Mouse (Mus musculus): ENCODE results near the gene Rplp1. TPM values are rescaled to one million over a fixed set of nuclear protein-coding genes. Genes with fewer than 3 reads are reported as not detected.

Gene Rplp1
- polyA plus RNA-seq, 1 experiment from 2014 or later = 1,274 TPM

GRCm38 (mm10) chr9:61872246-61872941 lies 41.9 kb downstream of the Rplp1 start:
- Histone ChIP-seq H3K4me2 (ENCODE audit: low read depth, low read length) (no peak overlapping the region), H3K27ac (ENCODE audit: low read length) (no peak overlapping the region), H3K4me1 (replicated peaks; ENCODE audit: control insufficient read depth, insufficient read depth, low read length) (no peaks in the 10 kb centered on the region), H3K9ac (ENCODE audit: low read length) (no peak overlapping the region), H3K9me3 (ENCODE audit: control insufficient read depth, low read length) (peaks cover 5% of the 10 kb centered on the region; the same call in 1 of the 2 replicates), H3K27me3 (ENCODE audit: control insufficient read depth, insufficient read depth, low read depth, low read length) (peaks cover 8% of the 10 kb centered on the region; the same call in 1 of the 2 replicates), H3K36me3 (ENCODE audit: control insufficient read depth, insufficient read depth, low read length) (no peaks in the 10 kb centered on the region), H3K4me3 (ENCODE audit: low read length) (no peak overlapping the region)
- ATAC-seq (ENCODE audit: low read depth) = no peak
- WGBS = 74% methylated on average over 8 of the region's 8 CpGs

- H3K4me1 ChIP-seq (replicated peaks; ENCODE audit: control insufficient read depth, insufficient read depth, low read length) = no peaks in the 10 kb centered on the region
- no peaks in the 10 kb centered on the region for H3K36me3 ChIP-seq (ENCODE audit: control insufficient read depth, insufficient read depth, low read length)
- ATAC-seq (ENCODE audit: low read depth) = no peak
- peaks cover 5% of the 10 kb centered on the region; the same call in 1 of the 2 replicates for H3K9me3 ChIP-seq (ENCODE audit: control insufficient read depth, low read length)
- H3K4me3 ChIP-seq (ENCODE audit: low read length) = no peak overlapping the region
- no peak overlapping the region for H3K4me2 ChIP-seq (ENCODE audit: low read depth, low read length)
- H3K27me3 ChIP-seq (ENCODE audit: control insufficient read depth, insufficient read depth, low read depth, low read length) = peaks cover 4% of the 10 kb centered on the region; the same call in 1 of the 2 replicates
- H3K9ac ChIP-seq (ENCODE audit: low read length) = no peak overlapping the region
- WGBS = 85% methylated on average over 6 of the region's 6 CpGs
- no peak overlapping the region for H3K27ac ChIP-seq (ENCODE audit: low read length)
These were observed 42.5 kb downstream of the Rplp1 start for GRCm38 (mm10) chr9:61871839-61872238.

GRCm38 (mm10) chr9:61867659-61868058 lies 46.7 kb downstream of the Rplp1 start:
- no peaks in the 10 kb centered on the region for H3K36me3 ChIP-seq (ENCODE audit: control insufficient read depth, insufficient read depth, low read length)
- 74% methylated on average over 11 of the region's 11 CpGs for WGBS
- no peaks in the 10 kb centered on the region; the same call in 1 of the 2 replicates for H3K27me3 ChIP-seq (ENCODE audit: control insufficient read depth, insufficient read depth, low read depth, low read length)
- no peak overlapping the region for H3K27ac ChIP-seq (ENCODE audit: low read length)
- ATAC-seq (ENCODE audit: low read depth) = no peak
- no peak overlapping the region for H3K4me2 ChIP-seq (ENCODE audit: low read depth, low read length)
- no peak overlapping the region for H3K4me3 ChIP-seq (ENCODE audit: low read length)
- H3K4me1 ChIP-seq (replicated peaks; ENCODE audit: control insufficient read depth, insufficient read depth, low read length) = no peaks in the 10 kb centered on the region
- H3K9ac ChIP-seq (ENCODE audit: low read length) = no peak overlapping the region
- H3K9me3 ChIP-seq (ENCODE audit: control insufficient read depth, low read length) = peaks cover 5% of the 10 kb centered on the region; the same call in 1 of the 2 replicates

Other genes with a start within 250 kb of the Rplp1 start
- gene Kif23, start 32.2 kb upstream of the Rplp1 start, polyA plus RNA-seq (2015; fragmentation: Nextera tagmentation; extraction: Ambion mirVana) = 138 and 146 TPM in 2 replicates
- gene Paqr5, start 112.3 kb upstream of the Rplp1 start, polyA plus RNA-seq (2015; fragmentation: Nextera tagmentation; extraction: Ambion mirVana) = 5.1 and 7.2 TPM in 2 replicates
- 20.7 TPM in 2 replicates for gene Glce, start 208.1 kb upstream of the Rplp1 start, polyA plus RNA-seq (2015; fragmentation: Nextera tagmentation; extraction: Ambion mirVana)